Mouse (Mus musculus): ENCODE results near the gene Ang. TPM values are rescaled to one million over a fixed set of nuclear protein-coding genes. Genes with fewer than 3 reads are reported as not detected.
A peak's percentile ranks its signal among the peaks of the same experiment; 100 is the strongest.

The Ang gene
- total RNA-seq (2014; rRNA removed) (0.18 and 1.9 TPM in 2 replicates), polyA plus RNA-seq (2015; fragmentation: Nextera tagmentation; extraction: Ambion mirVana) (2.9 and 3.9 TPM in 2 replicates)

DNA sequence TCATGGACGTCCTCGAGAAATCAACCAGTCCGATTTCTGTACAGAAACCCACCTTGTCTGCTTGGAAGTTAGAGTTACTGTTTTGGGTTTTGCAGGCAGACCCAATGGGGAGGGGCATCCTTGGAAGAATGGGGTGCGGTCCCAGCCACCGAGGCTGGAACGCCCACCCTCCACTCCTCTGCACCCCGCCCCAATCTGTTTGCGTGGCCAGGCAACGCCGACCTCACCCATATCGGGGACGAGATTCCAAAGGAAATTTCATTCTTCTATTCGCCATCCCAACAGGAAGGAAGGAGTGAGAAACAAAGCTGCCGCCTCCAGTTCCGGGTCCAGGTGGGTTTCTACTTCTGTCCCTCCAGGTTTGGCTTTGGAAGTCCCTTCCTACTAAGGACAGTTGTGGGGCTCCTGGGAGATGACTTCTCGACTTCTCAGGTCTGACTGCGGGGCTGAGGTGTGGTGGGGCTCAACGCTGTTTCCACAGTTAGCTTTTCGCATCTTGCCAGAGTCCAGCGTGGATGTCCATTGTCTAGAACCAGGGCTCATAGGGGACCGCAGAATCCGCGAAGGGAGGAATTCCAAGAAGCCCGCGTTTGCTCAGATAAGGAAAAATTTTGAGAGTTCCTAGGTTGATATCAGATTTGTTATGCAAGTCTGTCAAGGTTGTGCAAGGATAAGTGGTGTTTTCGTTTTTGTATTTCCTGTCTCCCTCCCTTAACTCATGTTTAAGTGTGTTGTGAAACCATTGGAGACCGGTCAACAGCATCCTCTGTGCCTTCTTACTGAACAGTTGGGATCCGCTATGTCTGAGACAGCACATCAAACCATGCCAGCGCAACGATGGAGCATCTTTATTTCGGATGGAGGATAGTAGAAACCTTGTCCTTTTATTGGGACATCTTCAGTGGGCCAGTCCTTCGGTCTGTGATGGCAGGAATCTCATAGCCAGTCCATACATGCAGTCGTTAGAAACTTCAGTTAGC, at the start of gene Ang, which contains the start of gene Rnase4:
TSS of gene Ang (plus strand) at position 230 of the 980 bp plus-strand sequence.
TSS of gene Rnase4 (plus strand) at position 157 of the 980 bp plus-strand sequence.
- DNase-seq (ENCODE audit: low spot score) (peak; percentile 63), ATAC-seq (peak; percentile 46)
- Histone ChIP-seq H3K27ac (peak within 1 kb of the TSS; percentile 84), H3K9ac (replicated peaks; ENCODE audit: low read length) (peak within 1 kb of the TSS; percentile 60), H3K4me2 (ENCODE audit: low read depth, low read length) (peak within 1 kb of the TSS; percentile 75), H3K36me3 (ENCODE audit: insufficient read depth, low read length) (no peaks in the 10 kb centered on the region), H3K27me3 (ENCODE audit: insufficient read depth, low read length) (no peaks in the 10 kb centered on the region), H3K9me3 (ENCODE audit: low read length) (no peaks in the 10 kb centered on the region), H3K4me1 (ENCODE audit: insufficient read depth, low read length) (no peaks in the 10 kb centered on the region), H3K4me3 (ENCODE audit: low read length) (peak within 1 kb of the TSS; percentile 63)
- 8% methylated on average over 33 of the region's 33 CpGs for WGBS
- TF ChIP-seq CTCF (IDR thresholded peaks at IDR 0.05; ENCODE audit: low read depth), result no peak

DNA sequence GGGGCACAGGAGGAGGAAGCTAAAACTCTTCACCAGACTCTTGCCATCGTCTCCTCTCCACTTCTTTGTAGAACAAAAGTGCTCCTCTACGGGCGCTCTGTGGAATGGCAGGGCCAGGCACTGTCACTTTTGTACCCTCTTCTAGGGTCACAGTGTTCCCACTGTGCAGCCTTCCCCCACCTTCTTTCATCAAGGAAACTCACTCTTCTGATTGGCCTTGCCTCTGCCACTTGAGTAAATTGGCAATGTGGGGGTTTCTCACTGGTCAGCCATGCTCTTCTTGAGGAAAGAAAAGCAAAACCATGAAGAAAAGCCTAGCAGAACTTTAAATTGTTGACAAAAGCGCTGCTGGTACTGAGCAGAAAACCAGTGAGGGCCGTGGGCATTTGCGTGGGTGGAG, 49.2 kb upstream of the Ang start, which contains the start of gene Rnase9:
TSS of gene Rnase9 (minus strand) at position 101 of the 400 bp plus-strand sequence.
- no peak within 1 kb of the TSS for H3K4me2 ChIP-seq (ENCODE audit: low read depth, low read length)
- H3K27me3 ChIP-seq (ENCODE audit: insufficient read depth, low read length), result no peaks in the 10 kb centered on the region
- WGBS, result 58% methylated on average over 6 of the region's 6 CpGs
- TF ChIP-seq CTCF (IDR thresholded peaks at IDR 0.05; ENCODE audit: low read depth), result no peak
- H3K36me3 ChIP-seq (ENCODE audit: insufficient read depth, low read length), result no peaks in the 10 kb centered on the region
- H3K27ac ChIP-seq, result no peak within 1 kb of the TSS
- H3K4me3 ChIP-seq (ENCODE audit: low read length), result no peak within 1 kb of the TSS
- H3K9ac ChIP-seq (replicated peaks; ENCODE audit: low read length), result no peak within 1 kb of the TSS
- no peak for DNase-seq (ENCODE audit: low spot score)
- no peak for ATAC-seq
- no peaks in the 10 kb centered on the region for H3K9me3 ChIP-seq (ENCODE audit: low read length)
- H3K4me1 ChIP-seq (ENCODE audit: insufficient read depth, low read length), result no peaks in the 10 kb centered on the region

DNA sequence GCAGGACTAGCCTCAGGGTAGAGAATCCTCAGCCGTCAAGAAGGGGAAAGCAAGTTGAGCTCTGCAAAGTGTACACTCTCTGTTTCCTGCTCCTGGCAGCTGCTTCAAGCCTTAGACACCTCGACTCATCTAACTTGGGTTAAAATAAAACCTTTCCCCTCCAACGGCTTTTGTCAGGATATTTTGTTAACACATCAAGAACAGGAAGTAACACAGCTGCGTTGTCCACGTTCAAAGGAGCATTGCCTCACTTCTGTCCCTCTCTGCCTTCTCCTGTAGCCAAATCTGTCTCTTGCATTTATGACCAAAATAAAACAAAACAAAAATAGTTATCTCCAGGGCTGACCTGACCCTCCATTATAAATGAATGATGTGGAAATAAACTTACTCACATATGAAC, 43.1 kb upstream of the Ang start:
- no peak for TF ChIP-seq CTCF (IDR thresholded peaks at IDR 0.05; ENCODE audit: low read depth)
- Histone ChIP-seq H3K27me3 (ENCODE audit: insufficient read depth, low read length) (no peaks in the 10 kb centered on the region), H3K36me3 (ENCODE audit: insufficient read depth, low read length) (no peaks in the 10 kb centered on the region), H3K4me2 (ENCODE audit: low read depth, low read length) (no peak overlapping the region), H3K9ac (replicated peaks; ENCODE audit: low read length) (no peak overlapping the region), H3K27ac (no peak overlapping the region), H3K4me1 (ENCODE audit: insufficient read depth, low read length) (no peaks in the 10 kb centered on the region), H3K9me3 (ENCODE audit: low read length) (no peaks in the 10 kb centered on the region), H3K4me3 (ENCODE audit: low read length) (no peak overlapping the region)
- no peak for DNase-seq (ENCODE audit: low spot score)
- WGBS, result 78% methylated on average over 5 of the region's 5 CpGs
- no peak for ATAC-seq

DNA sequence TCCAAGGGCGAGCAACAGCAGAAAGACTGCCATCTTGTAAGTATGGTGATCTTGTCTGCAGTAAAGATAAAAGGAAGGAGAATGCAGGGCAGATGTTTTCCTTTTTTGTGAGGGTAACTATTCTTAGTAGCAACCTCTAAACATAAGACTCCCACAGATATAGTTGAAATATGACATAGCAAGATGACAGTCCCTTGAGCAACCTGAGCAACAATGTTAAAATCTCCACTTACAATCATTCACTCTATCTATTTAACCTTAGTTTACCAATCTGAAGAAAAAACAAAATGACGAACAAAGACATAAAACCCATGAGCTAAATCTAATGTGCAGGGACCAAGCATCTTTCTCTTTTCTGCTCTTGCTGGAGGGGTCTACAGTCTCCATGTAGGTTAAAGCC, 40.9 kb upstream of the Ang start, which contains the start of gene Rnase11:
TSS of gene Rnase11 (minus strand) at position 101 of the 400 bp plus-strand sequence.
- Histone ChIP-seq H3K9ac (replicated peaks; ENCODE audit: low read length) (no peak within 1 kb of the TSS), H3K4me3 (ENCODE audit: low read length) (no peak within 1 kb of the TSS), H3K9me3 (ENCODE audit: low read length) (no peaks in the 10 kb centered on the region), H3K4me1 (ENCODE audit: insufficient read depth, low read length) (no peaks in the 10 kb centered on the region), H3K27ac (no peak within 1 kb of the TSS), H3K27me3 (ENCODE audit: insufficient read depth, low read length) (no peaks in the 10 kb centered on the region), H3K4me2 (ENCODE audit: low read depth, low read length) (no peak within 1 kb of the TSS), H3K36me3 (ENCODE audit: insufficient read depth, low read length) (no peaks in the 10 kb centered on the region)
- DNase-seq (ENCODE audit: low spot score) (no peak), ATAC-seq (no peak)
- WGBS, result 90% methylated on average over 2 of the region's 2 CpGs
- no peak for TF ChIP-seq CTCF (IDR thresholded peaks at IDR 0.05; ENCODE audit: low read depth)

DNA sequence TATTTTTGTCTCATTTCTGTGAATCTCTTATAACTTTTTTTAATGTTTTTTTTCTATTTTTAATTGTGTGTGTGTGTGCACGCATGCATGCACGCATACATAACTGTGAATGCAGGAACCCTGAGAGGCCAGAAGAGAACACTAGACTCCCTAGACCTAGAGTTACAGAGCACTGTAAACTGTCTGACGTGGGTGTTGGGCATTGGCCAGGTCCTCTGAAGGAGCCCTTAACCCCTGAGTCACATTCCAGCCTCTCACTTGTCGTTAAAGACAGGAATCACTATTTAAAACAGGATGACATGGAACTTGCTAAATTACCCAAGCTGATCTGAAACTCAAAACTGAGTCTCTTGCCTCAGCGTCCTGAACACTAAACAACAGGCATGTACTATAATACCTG, 39.0 kb upstream of the Ang start:
- Histone ChIP-seq H3K27me3 (ENCODE audit: insufficient read depth, low read length) (no peaks in the 10 kb centered on the region), H3K27ac (no peak overlapping the region), H3K4me1 (ENCODE audit: insufficient read depth, low read length) (no peaks in the 10 kb centered on the region), H3K4me2 (ENCODE audit: low read depth, low read length) (no peak overlapping the region), H3K4me3 (ENCODE audit: low read length) (no peak overlapping the region), H3K36me3 (ENCODE audit: insufficient read depth, low read length) (no peaks in the 10 kb centered on the region), H3K9ac (replicated peaks; ENCODE audit: low read length) (no peak overlapping the region), H3K9me3 (ENCODE audit: low read length) (no peaks in the 10 kb centered on the region)
- DNase-seq (ENCODE audit: low spot score) (no peak), ATAC-seq (no peak)
- 64% methylated on average over 5 of the region's 5 CpGs for WGBS
- TF ChIP-seq CTCF (IDR thresholded peaks at IDR 0.05; ENCODE audit: low read depth), result no peak

DNA sequence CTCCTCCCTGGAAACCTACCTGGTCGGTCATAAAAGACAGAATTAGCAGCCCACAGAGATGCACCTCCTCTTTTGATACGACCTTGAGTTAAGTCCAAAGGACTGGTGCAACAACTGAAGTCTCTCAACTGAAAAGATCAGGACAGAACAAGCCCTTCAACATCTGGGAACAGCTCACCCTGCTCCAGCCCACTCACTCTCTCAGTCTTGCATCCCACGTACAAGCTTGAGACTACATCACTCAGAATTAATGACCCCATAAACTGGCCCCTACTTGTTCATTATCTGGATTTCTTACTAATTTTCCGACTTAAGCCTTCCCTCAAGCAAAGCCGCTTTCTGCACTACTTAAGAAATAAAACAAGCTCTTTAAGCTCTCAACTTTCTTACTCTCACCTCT, 37.8 kb upstream of the Ang start:
- H3K27ac ChIP-seq, result no peak overlapping the region
- no peak for TF ChIP-seq CTCF (IDR thresholded peaks at IDR 0.05; ENCODE audit: low read depth)
- no peaks in the 10 kb centered on the region for H3K27me3 ChIP-seq (ENCODE audit: insufficient read depth, low read length)
- H3K4me1 ChIP-seq (ENCODE audit: insufficient read depth, low read length), result no peaks in the 10 kb centered on the region
- no peak for DNase-seq (ENCODE audit: low spot score)
- H3K9ac ChIP-seq (replicated peaks; ENCODE audit: low read length), result no peak overlapping the region
- 65% methylated on average over 5 of the region's 5 CpGs for WGBS
- H3K9me3 ChIP-seq (ENCODE audit: low read length), result no peaks in the 10 kb centered on the region
- no peak for ATAC-seq
- no peaks in the 10 kb centered on the region for H3K36me3 ChIP-seq (ENCODE audit: insufficient read depth, low read length)
- H3K4me3 ChIP-seq (ENCODE audit: low read length), result no peak overlapping the region
- H3K4me2 ChIP-seq (ENCODE audit: low read depth, low read length), result no peak overlapping the region
